In genomic region chr9:47469576-47469975, GRCm38 (mm10) we compare ENCODE assay signal across 20 mouse cellular contexts.
A peak's percentile ranks its signal among the peaks of the same experiment; 100 is the strongest.
DNase-seq lines count a peak whose midpoint lies in the region; ATAC-seq and TF ChIP-seq lines count a peak whose summit lies in the region.
"Had no signal": no experiment of that assay in that cellular context is flagged by ENCODE, and none has a peak within 500 bp of the region (broad histone marks: within the 10 kb centered on the region; RNA-seq: fewer than 3 reads in every experiment).

No protein-coding gene starts in this region.

- H3K9me3 ChIP-seq in heart, postnatal 0 days (replicated peaks; ENCODE audit: control insufficient read depth, low read length) = no peaks in the 10 kb centered on the region
- H3K9me3 ChIP-seq in heart, embryonic 11.5 days (replicated peaks; ENCODE audit: control insufficient read depth, low read length) = no peaks in the 10 kb centered on the region
- H3K9me3 ChIP-seq in midbrain, embryonic 11.5 days (ENCODE audit: control insufficient read depth, low read length) = no peaks in the 10 kb centered on the region
- no peaks in the 10 kb centered on the region for H3K9me3 ChIP-seq in midbrain, embryonic 14.5 days (ENCODE audit: control insufficient read depth, low read length)
- H3K9me3 ChIP-seq: embryonic facial prominence, embryonic 10.5 days; embryonic facial prominence, embryonic 12.5 days; forebrain, embryonic 13.5 days; forebrain, embryonic 15.5 days had no signal

- H3K4me3 ChIP-seq in heart, postnatal 0 days (ENCODE audit: low read depth, low read length) = no peak overlapping the region
- no peak overlapping the region for H3K4me3 ChIP-seq in heart, embryonic 11.5 days (ENCODE audit: low read depth, low read length)
- H3K4me3 ChIP-seq in midbrain, embryonic 11.5 days (ENCODE audit: low read depth, low read length) = no peak overlapping the region
- H3K4me3 ChIP-seq in midbrain, embryonic 14.5 days (replicated peaks; ENCODE audit: low read depth, low read length) = no peak overlapping the region
- H3K4me3 ChIP-seq: embryonic facial prominence, embryonic 10.5 days; embryonic facial prominence, embryonic 12.5 days; forebrain, embryonic 13.5 days; forebrain, embryonic 15.5 days had no signal

- no peaks in the 10 kb centered on the region for H3K4me1 ChIP-seq in heart, postnatal 0 days (ENCODE audit: control insufficient read depth, insufficient read depth)
- H3K4me1 ChIP-seq in heart, embryonic 11.5 days (ENCODE audit: control insufficient read depth, insufficient read depth, low read length) = no peaks in the 10 kb centered on the region
- H3K4me1 ChIP-seq in midbrain, embryonic 11.5 days (ENCODE audit: control insufficient read depth, insufficient read depth, low read length) = peaks cover 3% of the 10 kb centered on the region
- H3K4me1 ChIP-seq in midbrain, embryonic 14.5 days (ENCODE audit: control insufficient read depth, insufficient read depth, low read length) = 0 out of 2 replicates have a peak, but pooled peaks cover 3% of the 10 kb centered on the region
- H3K4me1 ChIP-seq: embryonic facial prominence, embryonic 12.5 days; forebrain, embryonic 13.5 days; forebrain, embryonic 15.5 days had no signal

- no peak overlapping the region for H3K4me2 ChIP-seq in heart, postnatal 0 days (ENCODE audit: low read depth, low read length)
- H3K4me2 ChIP-seq in heart, embryonic 11.5 days = no peak overlapping the region
- no peak overlapping the region for H3K4me2 ChIP-seq in midbrain, embryonic 11.5 days
- no peak overlapping the region for H3K4me2 ChIP-seq in midbrain, embryonic 14.5 days (ENCODE audit: low read length)
- H3K4me2 ChIP-seq: embryonic facial prominence, embryonic 12.5 days; forebrain, embryonic 13.5 days; forebrain, embryonic 15.5 days had no signal

- no peaks in the 10 kb centered on the region for H3K36me3 ChIP-seq in heart, postnatal 0 days (replicated peaks; ENCODE audit: control insufficient read depth, insufficient read depth, low read length)
- no peaks in the 10 kb centered on the region for H3K36me3 ChIP-seq in heart, embryonic 11.5 days (ENCODE audit: control insufficient read depth, insufficient read depth, low read length)
- H3K36me3 ChIP-seq in midbrain, embryonic 11.5 days (ENCODE audit: control insufficient read depth, insufficient read depth, low read length) = no peaks in the 10 kb centered on the region
- H3K36me3 ChIP-seq in midbrain, embryonic 14.5 days (ENCODE audit: control insufficient read depth, insufficient read depth, low read length) = no peaks in the 10 kb centered on the region
- H3K36me3 ChIP-seq: embryonic facial prominence, embryonic 10.5 days; embryonic facial prominence, embryonic 12.5 days; forebrain, embryonic 15.5 days had no signal

- DNase-seq in heart, postnatal 0 days (ENCODE audit: low spot score) = no peak
- peak; percentile 61 for DNase-seq in midbrain, embryonic 11.5 days (ENCODE audit: low spot score, missing footprints)
- no peak for DNase-seq in midbrain, embryonic 14.5 days
- DNase-seq in layer of hippocampus, adult 8-10 months (ENCODE audit: low spot score in 2 of 2) = no peak
- DNase-seq: adrenal gland, adult 8-10 months; adrenal gland, postnatal 14 days; adrenal gland, postnatal 36 days; cerebellum, adult 11-12 months; cerebellum, adult 2 months; cerebellum, adult 9-10 months; cerebellum, postnatal 10 days; cerebellum, postnatal 25 days; forebrain, postnatal 0 days had no signal

- TF ChIP-seq CTCF in heart, postnatal 0 days (IDR thresholded peaks at IDR 0.05; ENCODE audit: low read depth) = no peak

- 79% methylated on average over 1 of the region's 1 CpGs for WGBS in heart, postnatal 0 days
- WGBS in heart, embryonic 11.5 days (ENCODE audit: insufficient replicate concordance) = 85% methylated on average over 1 of the region's 1 CpGs
- 98% methylated on average over 1 of the region's 1 CpGs for WGBS in midbrain, embryonic 11.5 days
- 95% methylated on average over 1 of the region's 1 CpGs for WGBS in midbrain, embryonic 14.5 days

- no peak for TF ChIP-seq EP300 in heart, postnatal 0 days (IDR thresholded peaks at IDR 0.05; ENCODE audit: low read depth)

- no peak overlapping the region for H3K27ac ChIP-seq in heart, postnatal 0 days (ENCODE audit: low read depth)
- H3K27ac ChIP-seq in heart, embryonic 11.5 days (ENCODE audit: low read depth, low read length) = no peak overlapping the region
- H3K27ac ChIP-seq in midbrain, embryonic 11.5 days (ENCODE audit: low read depth, low read length) = no peak overlapping the region
- no peak overlapping the region for H3K27ac ChIP-seq in midbrain, embryonic 14.5 days (replicated peaks; ENCODE audit: low read depth, low read length)
- H3K27ac ChIP-seq: embryonic facial prominence, embryonic 10.5 days; embryonic facial prominence, embryonic 12.5 days; forebrain, embryonic 13.5 days; forebrain, embryonic 15.5 days had no signal

- H3K9ac ChIP-seq in heart, postnatal 0 days (replicated peaks; ENCODE audit: low read depth, low read length) = no peak overlapping the region
- H3K9ac ChIP-seq in heart, embryonic 11.5 days (ENCODE audit: low read depth, low read length) = no peak overlapping the region
- no peak overlapping the region for H3K9ac ChIP-seq in midbrain, embryonic 11.5 days (ENCODE audit: low read length)
- H3K9ac ChIP-seq in midbrain, embryonic 14.5 days (replicated peaks; ENCODE audit: low read length) = no peak overlapping the region
- H3K9ac ChIP-seq: embryonic facial prominence, embryonic 12.5 days; forebrain, embryonic 13.5 days; forebrain, embryonic 15.5 days; forebrain, postnatal 0 days had no signal

- ATAC-seq in heart, postnatal 0 days (ENCODE audit: insufficient read depth, low read depth) = peak; percentile 33; the same call in 1 of the 2 replicates
- ATAC-seq in heart, embryonic 11.5 days (replicated peaks; ENCODE audit: insufficient number of reproducible peaks, low FRiP score, low TSS enrichment) = no peak
- no peak for ATAC-seq in midbrain, embryonic 11.5 days (ENCODE audit: low FRiP score)
- ATAC-seq in midbrain, embryonic 14.5 days (ENCODE audit: low FRiP score, low TSS enrichment) = no peak
- ATAC-seq: activated CD4-positive, CD25-positive, alpha-beta regulatory T cell, adult 4 months; forebrain, embryonic 13.5 days; forebrain, embryonic 15.5 days; forebrain, postnatal 0 days; Patski had no signal

- peaks cover 8% of the 10 kb centered on the region for H3K27me3 ChIP-seq in heart, postnatal 0 days (ENCODE audit: control insufficient read depth, insufficient read depth, low read length)
- H3K27me3 ChIP-seq in heart, embryonic 11.5 days (ENCODE audit: control insufficient read depth, insufficient read depth, low read length) = no peaks in the 10 kb centered on the region; the same call in 1 of the 2 replicates
- H3K27me3 ChIP-seq in midbrain, embryonic 11.5 days (ENCODE audit: control insufficient read depth, insufficient read depth, low read length) = no peaks in the 10 kb centered on the region
- no peaks in the 10 kb centered on the region for H3K27me3 ChIP-seq in midbrain, embryonic 14.5 days (ENCODE audit: control insufficient read depth, insufficient read depth, low read length)
- H3K27me3 ChIP-seq: embryonic facial prominence, embryonic 12.5 days; forebrain, embryonic 15.5 days; Patski had no signal
